Mouse (Mus musculus) right cerebral cortex, adult 18-20 months (tissue): ENCODE data around the gene Zdhhc17.

ENCODE experiments used
- DNase-seq: peaks from one replicate; pipeline ENCODE4 v3.0.0; 2022; ENCODE audit warnings: mixed read lengths

Gene Zdhhc17

DNA sequence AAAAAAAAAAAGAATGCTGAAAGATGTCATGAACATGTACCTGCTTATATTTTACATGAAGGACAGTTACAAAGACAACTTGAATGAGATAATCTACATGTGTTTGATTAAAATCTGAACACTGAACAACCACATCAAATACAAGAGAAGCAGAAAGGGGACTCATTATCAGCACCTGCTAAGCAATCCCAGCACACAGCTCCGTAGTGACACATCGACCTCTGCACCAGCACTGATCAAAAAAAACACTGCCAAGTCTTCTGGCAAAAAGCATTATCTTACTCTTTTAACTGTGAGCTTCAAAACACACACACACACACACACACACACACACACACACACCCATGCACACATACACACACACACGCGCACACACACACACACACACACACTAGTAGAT is 58.2 kb downstream of the Zdhhc17 start:
- DNase-seq = no peak

- DNase-seq = no peak
These were observed 58.8 kb downstream of the Zdhhc17 start for GRCm38 (mm10) chr10:110951112-110951511.

DNA sequence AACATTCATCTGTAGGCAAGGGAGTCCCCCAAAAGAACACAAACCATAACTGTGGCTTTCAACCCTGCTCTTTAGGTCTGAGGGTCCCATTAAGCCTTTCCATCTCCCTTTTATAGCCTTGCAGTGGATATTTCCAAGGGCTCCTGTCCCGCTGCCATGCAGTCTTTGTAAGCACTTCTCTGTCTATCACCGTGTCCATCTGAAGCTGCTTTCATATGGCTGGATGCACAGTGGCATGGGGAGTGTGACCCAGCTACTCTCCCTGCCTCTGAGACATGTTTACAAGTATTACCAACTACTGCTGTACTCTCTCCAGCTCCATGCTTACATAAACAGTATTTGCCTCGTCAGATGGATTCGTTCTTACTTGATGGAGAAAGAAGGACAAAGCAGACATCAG is 62.4 kb downstream of the Zdhhc17 start:
- no peak for DNase-seq

DNA sequence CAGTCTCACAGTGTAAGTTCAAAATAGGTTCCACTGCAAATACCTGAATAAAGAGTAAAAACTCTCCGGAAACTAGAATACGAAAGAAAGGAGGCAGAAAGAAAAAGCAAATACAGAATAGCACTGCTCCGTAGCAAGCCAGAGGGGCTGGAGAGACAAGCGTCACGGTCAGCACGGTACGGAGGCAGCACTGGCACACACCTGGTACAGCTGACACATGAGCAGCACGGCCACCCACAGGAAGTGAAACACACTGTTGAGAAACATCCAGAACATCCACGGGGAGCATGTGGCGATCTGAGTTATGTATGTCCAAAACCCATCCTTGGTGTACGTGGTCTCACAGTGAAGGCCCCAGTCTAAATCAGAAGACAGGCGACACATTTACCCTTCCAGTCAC is 64.0 kb downstream of the Zdhhc17 start:
- no peak for DNase-seq

GRCm38 (mm10) chr10:110944175-110944574 is 65.8 kb downstream of the Zdhhc17 start:
- DNase-seq = no peak

GRCm38 (mm10) chr10:110942806-110943205 is 67.1 kb downstream of the Zdhhc17 start:
- no peak for DNase-seq

DNA sequence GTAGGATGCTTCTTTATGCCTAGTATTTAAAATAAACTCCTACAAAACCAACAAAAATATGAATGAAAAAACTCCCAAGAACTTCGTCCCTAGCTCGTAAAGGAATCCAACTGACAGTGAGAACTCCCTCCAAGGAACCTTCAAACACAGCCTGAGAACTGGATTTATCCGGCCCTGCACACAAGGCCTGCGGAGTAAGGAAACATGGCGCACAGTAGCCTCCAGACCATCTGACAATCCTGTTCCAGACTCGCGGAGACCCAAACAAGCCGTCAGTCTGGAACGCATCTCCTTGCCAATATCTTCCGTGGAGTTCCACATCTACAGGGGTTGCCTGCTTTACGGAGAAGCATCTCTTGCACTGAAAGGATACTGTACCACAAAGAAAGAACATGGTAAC is 68.0 kb downstream of the Zdhhc17 start:
- DNase-seq = no peak

DNA sequence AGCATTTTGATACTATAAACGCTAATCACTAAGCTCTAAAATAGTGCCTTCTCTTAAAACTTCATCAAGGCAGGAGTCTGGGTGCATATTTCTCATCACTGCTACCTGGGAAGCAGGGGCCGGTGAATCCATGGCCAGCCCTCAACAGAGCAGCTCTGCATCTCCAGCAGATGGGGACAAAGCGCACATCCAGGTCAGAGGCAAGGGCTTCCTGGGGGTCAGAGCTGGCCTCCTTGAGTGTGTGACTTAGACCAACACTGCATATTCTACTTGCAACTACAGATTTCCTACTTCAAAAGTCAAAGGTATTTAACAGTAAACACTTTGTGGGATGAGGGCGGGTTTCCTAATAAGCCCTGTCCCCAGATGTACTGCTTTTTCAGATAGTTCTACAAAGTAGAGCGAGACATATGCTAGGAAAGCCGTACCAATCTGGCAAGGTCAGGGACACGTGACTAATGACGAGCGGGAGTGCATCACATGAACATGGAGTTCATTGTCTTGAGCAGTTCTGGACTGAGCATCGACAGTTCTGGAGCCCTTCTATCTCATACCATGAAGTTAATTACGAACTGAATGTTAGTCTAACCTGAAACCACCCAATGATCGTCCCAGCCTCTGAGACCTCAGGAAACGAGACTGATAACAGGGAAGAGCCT is 69.1 kb downstream of the Zdhhc17 start:
- DNase-seq = no peak

GRCm38 (mm10) chr10:110939717-110940116 is 70.2 kb downstream of the Zdhhc17 start:
- peak; percentile 24 for DNase-seq

- DNase-seq = peak; percentile 72
These were observed 70.9 kb downstream of the Zdhhc17 start for GRCm38 (mm10) chr10:110938841-110939549.

GRCm38 (mm10) chr10:110938361-110938760 is 71.6 kb downstream of the Zdhhc17 start:
- DNase-seq = peak; percentile 38

GRCm38 (mm10) chr10:110935669-110936068 is 74.3 kb downstream of the Zdhhc17 start:
- no peak for DNase-seq

GRCm38 (mm10) chr10:110935081-110935480 is 74.9 kb downstream of the Zdhhc17 start:
- no peak for DNase-seq

- no peak for DNase-seq
These were observed 76.4 kb downstream of the Zdhhc17 start for GRCm38 (mm10) chr10:110933584-110933983.

GRCm38 (mm10) chr10:110931913-110932560 is 77.9 kb downstream of the Zdhhc17 start:
- DNase-seq = peak; percentile 38

DNA sequence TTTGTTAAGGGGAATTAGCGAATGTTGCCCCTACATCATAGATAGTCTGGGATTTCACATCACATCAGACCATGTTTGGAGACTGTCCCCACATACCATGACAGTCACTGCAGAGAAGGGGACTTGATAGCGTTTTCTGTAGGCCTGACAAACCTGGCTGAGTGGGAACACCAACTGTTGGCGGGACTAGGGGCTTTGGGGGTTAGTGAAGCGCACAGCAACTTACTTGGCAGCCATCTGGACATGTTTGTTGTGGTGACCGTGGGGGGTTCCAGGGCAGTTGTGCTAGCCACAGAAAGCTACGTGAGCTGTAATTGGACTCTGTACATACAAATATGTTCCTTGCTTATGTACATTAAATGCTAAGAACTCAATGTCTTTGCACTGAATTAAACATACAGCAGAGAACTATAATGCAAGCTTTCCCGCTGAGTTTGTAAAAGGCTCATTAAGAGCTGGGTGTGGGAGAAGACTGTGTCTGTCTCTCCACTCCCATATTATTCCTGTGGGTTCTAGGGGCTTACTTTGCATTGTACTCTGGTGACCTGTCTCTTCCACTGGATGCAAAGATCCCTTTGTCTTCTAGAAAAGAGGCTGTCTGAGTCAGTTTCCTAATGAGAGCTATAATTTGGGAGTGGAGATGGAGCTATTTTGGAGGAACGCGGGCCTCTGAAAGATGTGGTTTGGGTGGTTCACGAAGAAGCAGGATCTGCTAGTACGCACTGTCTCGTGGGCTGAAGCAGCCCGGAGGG is 78.6 kb downstream of the Zdhhc17 start:
- DNase-seq = no peak

- DNase-seq = no peak
These were observed 80.2 kb downstream of the Zdhhc17 start for GRCm38 (mm10) chr10:110929756-110930155.

DNA sequence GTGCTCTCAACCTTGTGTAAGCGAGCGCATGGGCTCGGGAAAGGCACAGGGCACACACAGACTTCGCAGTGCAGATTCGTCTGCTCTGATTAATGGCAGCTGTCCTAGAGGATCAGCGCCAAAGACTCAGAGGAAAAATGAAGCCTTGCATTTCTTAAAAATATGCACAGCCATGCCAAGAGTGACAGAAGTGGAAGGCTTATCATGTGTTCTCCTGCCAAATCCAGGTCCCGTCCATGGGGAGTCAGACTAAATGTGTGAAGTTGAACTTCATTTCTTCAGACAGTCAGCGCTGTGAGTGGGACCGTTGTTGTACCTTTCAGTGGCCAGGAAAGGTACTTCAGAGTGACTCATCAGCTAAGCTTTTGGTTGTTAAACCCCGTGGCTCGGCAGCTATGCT is 82.4 kb downstream of the Zdhhc17 start:
- no peak for DNase-seq

- DNase-seq = no peak
These were observed 87.3 kb downstream of the Zdhhc17 start for GRCm38 (mm10) chr10:110922612-110923011.

DNA sequence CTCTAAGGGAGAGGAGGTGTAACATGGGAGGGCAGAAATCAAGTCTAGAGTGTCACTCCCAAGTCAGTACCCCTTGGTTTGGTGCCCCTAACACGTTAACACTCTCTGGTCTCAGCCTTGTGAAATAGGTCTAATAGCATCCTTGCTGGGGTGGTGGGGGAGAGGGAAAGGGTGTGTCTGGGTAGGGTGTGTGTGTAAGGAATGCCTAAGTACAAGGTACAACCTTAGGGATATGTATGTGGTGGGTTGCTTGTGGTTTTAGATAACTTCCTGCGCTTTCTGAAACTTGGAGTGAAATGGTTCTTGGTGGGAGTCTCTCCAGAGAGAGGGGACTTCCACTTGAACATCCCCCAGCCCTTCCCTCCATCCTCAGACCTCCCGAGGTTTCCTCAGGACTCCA is 88.0 kb downstream of the Zdhhc17 start:
- no peak for DNase-seq

- no peak for DNase-seq
These were observed 89.5 kb downstream of the Zdhhc17 start for GRCm38 (mm10) chr10:110920368-110920950.

DNA sequence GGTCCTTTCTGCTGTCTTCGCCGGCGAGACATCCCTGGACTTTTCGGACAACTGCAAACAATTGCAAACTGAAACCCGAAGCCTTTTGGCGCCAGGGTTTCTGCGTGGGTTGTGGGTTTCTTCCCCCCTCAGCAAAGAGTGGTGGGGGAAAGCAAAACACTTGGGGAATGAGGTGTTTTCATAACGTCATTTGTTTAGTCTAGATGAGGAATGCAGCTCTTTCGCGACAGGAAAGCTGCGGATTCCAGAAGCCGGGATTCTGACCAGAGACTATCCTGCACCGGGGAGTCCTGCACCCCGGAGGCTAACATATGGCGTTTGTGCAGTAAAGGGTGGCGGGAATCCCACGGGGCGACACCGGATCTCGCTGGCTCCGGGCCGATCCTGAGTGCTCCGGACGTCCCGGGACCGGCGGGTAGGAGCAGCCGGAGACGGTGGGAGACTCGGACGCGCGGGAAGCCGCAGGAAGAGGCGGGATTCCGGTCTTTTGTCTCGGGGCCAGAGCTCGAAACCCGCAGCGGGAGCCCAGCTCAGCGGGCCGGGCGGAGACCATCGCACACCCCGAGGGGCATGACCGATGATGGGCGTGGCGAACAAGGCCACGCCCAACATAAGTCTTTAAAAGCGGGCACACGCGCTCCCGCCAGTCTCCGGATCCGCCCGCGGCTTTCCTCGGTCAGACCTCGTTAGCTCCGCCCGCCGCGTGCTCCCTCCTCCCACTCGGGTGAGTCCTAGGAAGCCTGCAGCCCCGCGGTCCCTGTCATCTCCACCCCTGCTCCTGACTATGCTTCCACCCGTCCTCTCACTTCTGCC is 90.2 kb downstream of the Zdhhc17 start, which contains the start of gene Csrp2:
Csrp2 (plus strand) TSS at position 259 of the 813 bp plus-strand sequence.
- DNase-seq = peak; percentile 56
